Mouse (Mus musculus) liver, adult 2 months (tissue): ENCODE data around the gene Myh9.
"Not testable (repeated sequence)": the region's sequence is repeated elsewhere in the genome, so short reads cannot be mapped to it uniquely, and the experiment has no call there.

Experiments
- CTCF ChIP-seq: fragments of 200-500 bp; IDR thresholded peaks from 2 replicates; pipeline ENCODE4 v1.5.1; 2011; ENCODE audit warnings: low read depth, low read length, control low read depth
- POLR2A ChIP-seq: fragments of 200-500 bp; IDR thresholded peaks from 2 replicates; pipeline ENCODE4 v1.6.1; 2011; ENCODE audit warnings: low read length, control low read depth; ENCODE audit not compliant: insufficient read depth; ENCODE audit errors: extremely low read depth

- TF ChIP-seq POLR2A, CTCF: not testable (repeated sequence)
Observed at GRCm38 (mm10) chr15:77733903-77734302, 108.1 kb downstream of the Myh9 start.
